Mouse (Mus musculus) midbrain, embryonic 15.5 days (tissue): Measurements from ENCODE around the gene Parvg. TPM values are rescaled to one million over a fixed set of nuclear protein-coding genes. Genes with fewer than 3 reads are reported as not detected.

ENCODE experiments used
- ATAC-seq: fragments of 200-750 bp; cut with Nextera tagmentation; replicated peaks from 2 replicates; pipeline ENCODE4 v1.8.0; 2017; ENCODE audit warnings: moderate TSS enrichment
- H3K27ac ChIP-seq: fragments of 300-500 bp; sonication (generic); 2 replicates; pipeline ENCODE4 v1.5.1; 2015; ENCODE audit warnings: mild to moderate bottlenecking, inconsistent platforms
- H3K27me3 ChIP-seq: fragments of 300-500 bp; sonication (generic); replicated peaks from 2 replicates; pipeline ENCODE4 v1.6.1; 2015; ENCODE audit warnings: inconsistent platforms
- H3K36me3 ChIP-seq: fragments of 300-500 bp; sonication (generic); replicated peaks from 2 replicates; pipeline ENCODE4 v1.6.1; 2015; ENCODE audit warnings: inconsistent platforms
- H3K4me1 ChIP-seq: fragments of 300-500 bp; sonication (generic); 2 replicates; pipeline ENCODE4 v1.6.1; 2015; ENCODE audit warnings: inconsistent platforms
- H3K4me2 ChIP-seq: fragments of 300-500 bp; sonication (generic); 2 replicates; pipeline ENCODE4 v1.6.1; 2015; ENCODE audit warnings: inconsistent platforms, mild to moderate bottlenecking, moderate library complexity
- H3K4me3 ChIP-seq: fragments of 300-500 bp; sonication (generic); 2 replicates; pipeline ENCODE4 v1.5.1; 2015; ENCODE audit warnings: mild to moderate bottlenecking, inconsistent platforms
- H3K9ac ChIP-seq: fragments of 300-500 bp; sonication (generic); 2 replicates; pipeline ENCODE4 v1.6.1; 2015; ENCODE audit warnings: mild to moderate bottlenecking, inconsistent platforms
- H3K9me3 ChIP-seq: fragments of 300-500 bp; sonication (generic); 2 replicates; pipeline ENCODE4 v1.6.1; 2016; ENCODE audit warnings: inconsistent platforms
- WGBS: fragments of 180-500 bp; shearing (Covaris S2); methylation state at CpG from one replicate; pipeline ENCODE4 v1.1.7; 2015; ENCODE audit warnings: mixed read lengths; 5-methylcytosine and 5-hydroxymethylcytosine counted together
- polyA plus RNA-seq: library from polyadenylated mRNA; unstranded; fragments of >200 nt; fragmentation: Nextera tagmentation; extraction: Ambion mirVana; gene quantifications from 2 replicates; pipeline ENCODE4 v1.2.1, GENCODE M21; 2015

Gene Parvg
- polyA plus RNA-seq, 1 experiment from 2014 or later: 0.86 TPM

GRCm38 (mm10) chr15:84312878-84313565, 10.8 kb upstream of the Parvg start:
- 68% methylated on average over 9 of the region's 10 CpGs for WGBS
- no peaks in the 10 kb centered on the region for H3K27me3 ChIP-seq
- no peak overlapping the region for H3K4me2 ChIP-seq
- H3K9me3 ChIP-seq: no peaks in the 10 kb centered on the region
- no peak overlapping the region for H3K27ac ChIP-seq
- peaks cover 39% of the 10 kb centered on the region for H3K4me1 ChIP-seq
- no peak overlapping the region for H3K4me3 ChIP-seq
- no peak overlapping the region for H3K9ac ChIP-seq
- no peak for ATAC-seq
- H3K36me3 ChIP-seq: no peaks in the 10 kb centered on the region

DNA sequence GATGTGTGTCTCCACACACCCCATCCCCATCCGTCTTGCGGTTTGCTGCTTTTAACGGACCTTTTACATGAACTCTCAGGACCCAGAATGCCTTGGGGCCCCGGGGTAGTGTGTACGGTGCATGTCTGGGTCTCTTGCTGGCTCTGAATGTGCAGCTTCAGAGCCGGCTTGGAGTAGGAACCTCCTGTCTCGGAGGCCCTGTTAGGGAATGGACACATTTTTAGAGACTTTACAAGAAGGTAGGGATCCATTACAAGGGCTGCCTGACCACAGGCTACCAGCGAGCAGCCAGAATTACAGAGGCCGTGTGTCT, 10.3 kb upstream of the Parvg start:
- Histone ChIP-seq H3K9ac (no peak overlapping the region), H3K4me3 (no peak overlapping the region), H3K4me2 (no peak overlapping the region), H3K4me1 (peaks cover 39% of the 10 kb centered on the region), H3K27ac (peak overlapping the region; percentile 68; the same call in 1 of the 2 replicates), H3K36me3 (no peaks in the 10 kb centered on the region), H3K27me3 (no peaks in the 10 kb centered on the region), H3K9me3 (no peaks in the 10 kb centered on the region)
- 37% methylated on average over 9 of the region's 9 CpGs for WGBS
- no peak for ATAC-seq

DNA sequence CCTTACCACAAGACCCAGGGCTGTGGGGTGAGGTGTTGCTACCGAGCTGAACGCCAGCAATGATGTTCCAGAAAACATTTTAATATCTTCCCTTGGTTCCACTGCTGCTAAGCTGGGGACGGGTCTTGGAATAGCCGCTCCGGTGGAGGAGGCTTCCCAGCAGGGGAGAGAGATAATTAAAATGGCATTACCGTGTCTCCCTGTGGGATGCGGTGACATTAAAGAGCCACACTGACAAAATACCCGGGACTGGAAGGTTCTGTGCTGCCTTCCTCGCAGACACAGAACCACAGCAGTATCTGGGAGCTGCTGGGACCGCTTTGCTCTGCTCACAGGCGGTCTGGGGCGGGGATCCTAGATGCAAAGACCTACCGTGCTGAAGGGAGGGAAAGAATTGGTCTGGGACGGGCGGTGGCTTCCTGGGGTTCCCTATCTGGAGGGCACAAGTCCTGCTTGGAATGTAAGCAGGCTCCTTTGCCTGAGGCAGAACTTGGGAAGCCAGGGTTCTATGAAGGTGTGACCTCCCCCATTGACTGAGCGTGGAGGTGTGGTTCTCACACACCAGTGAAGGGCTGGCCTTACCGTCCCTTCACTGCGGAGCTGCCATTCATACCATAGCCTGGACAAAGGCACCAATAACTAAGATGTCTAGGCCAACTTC, 9.3 kb upstream of the Parvg start:
- WGBS: 18% methylated on average over 18 of the region's 18 CpGs
- no peak overlapping the region for H3K4me2 ChIP-seq
- H3K9ac ChIP-seq: no peak overlapping the region
- H3K27ac ChIP-seq: peak overlapping the region; percentile 68
- no peak for ATAC-seq
- no peaks in the 10 kb centered on the region for H3K36me3 ChIP-seq
- H3K4me3 ChIP-seq: no peak overlapping the region
- H3K27me3 ChIP-seq: no peaks in the 10 kb centered on the region
- H3K4me1 ChIP-seq: peaks cover 33% of the 10 kb centered on the region
- H3K9me3 ChIP-seq: no peaks in the 10 kb centered on the region

DNA sequence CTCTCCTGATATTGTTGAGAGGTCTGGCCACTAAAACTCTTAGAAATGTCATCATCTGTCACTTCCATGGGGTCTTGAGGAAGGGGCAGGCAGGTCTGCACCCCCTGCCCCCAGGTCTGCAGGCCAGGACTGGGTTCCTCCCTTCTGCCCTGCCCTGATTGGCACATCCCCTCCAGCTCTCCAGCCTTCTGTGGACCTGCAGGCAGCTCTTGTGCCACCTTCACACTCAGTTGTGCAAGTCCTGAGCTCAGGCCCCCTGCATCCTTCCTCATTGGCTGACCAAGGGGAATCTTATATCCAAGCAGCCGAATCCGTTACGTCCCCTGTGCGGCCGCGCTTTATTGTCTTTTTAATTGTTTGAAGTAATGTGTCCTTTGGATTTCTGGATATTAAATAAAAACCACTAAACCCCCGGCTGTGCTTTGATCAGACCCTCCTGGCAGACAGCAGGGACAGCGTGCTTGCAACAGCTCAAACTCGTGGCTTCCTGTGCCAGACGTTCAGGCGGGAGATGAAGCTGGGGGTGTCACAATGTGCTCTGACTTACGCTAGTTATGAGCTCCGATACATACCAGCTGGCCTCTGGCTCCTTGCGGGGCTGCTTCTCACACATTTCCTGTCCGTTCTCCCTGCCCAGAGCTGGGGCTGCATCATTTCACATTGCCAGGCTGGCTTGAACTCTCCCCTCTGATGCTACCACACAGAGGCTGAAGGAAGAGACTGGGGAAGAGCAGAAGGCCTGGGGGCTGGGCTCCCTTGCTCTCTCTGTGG, 8.4 kb upstream of the Parvg start:
- Histone ChIP-seq H3K4me3 (no peak overlapping the region), H3K9me3 (no peaks in the 10 kb centered on the region), H3K27ac (peak overlapping the region; percentile 68; the same call in 1 of the 2 replicates), H3K36me3 (no peaks in the 10 kb centered on the region), H3K27me3 (no peaks in the 10 kb centered on the region), H3K4me1 (peaks cover 29% of the 10 kb centered on the region), H3K4me2 (no peak overlapping the region), H3K9ac (no peak overlapping the region)
- WGBS: 43% methylated on average over 15 of the region's 15 CpGs
- no peak for ATAC-seq

GRCm38 (mm10) chr15:84319393-84319792, 4.4 kb upstream of the Parvg start:
- no peaks in the 10 kb centered on the region for H3K36me3 ChIP-seq
- H3K27ac ChIP-seq: no peak overlapping the region
- no peaks in the 10 kb centered on the region for H3K9me3 ChIP-seq
- H3K27me3 ChIP-seq: no peaks in the 10 kb centered on the region
- no peak overlapping the region for H3K4me2 ChIP-seq
- no peak overlapping the region for H3K4me3 ChIP-seq
- peaks cover 12% of the 10 kb centered on the region for H3K4me1 ChIP-seq
- no peak for ATAC-seq
- WGBS: 93% methylated on average over 4 of the region's 4 CpGs
- no peak overlapping the region for H3K9ac ChIP-seq

DNA sequence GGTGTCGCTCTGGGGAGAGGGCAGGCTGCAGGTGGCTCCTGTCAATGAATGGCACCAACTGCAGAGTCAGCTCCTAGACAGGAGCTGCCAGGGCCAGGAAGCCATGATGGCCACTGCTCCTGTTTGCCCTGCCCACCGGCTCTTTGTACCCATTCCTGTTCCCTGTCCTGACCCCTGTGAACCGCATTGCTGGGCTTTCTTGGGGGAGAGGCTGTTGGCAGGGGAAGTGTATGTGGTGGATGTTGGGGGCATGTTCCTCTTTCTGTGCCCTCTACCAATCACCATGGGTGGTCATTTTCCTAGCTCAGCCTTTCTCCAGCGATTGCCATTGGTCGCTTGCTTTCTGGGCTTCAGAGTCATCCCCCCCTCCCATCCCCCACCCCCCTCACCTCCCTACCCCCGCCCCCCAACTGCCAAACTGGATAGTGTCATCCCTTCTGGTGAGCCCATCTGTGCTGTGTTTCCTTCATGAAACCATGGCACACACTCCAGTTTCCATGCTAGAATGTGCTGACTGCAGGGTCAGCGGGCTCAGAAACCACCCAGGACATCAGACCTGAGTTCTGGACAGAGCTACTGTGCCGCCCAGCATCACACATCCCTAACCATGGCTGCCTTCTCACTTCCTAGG, 2.2 kb upstream of the Parvg start:
- Histone ChIP-seq H3K27ac (no peak overlapping the region), H3K4me2 (no peak overlapping the region), H3K9ac (no peak overlapping the region), H3K4me3 (no peak overlapping the region), H3K27me3 (no peaks in the 10 kb centered on the region), H3K36me3 (no peaks in the 10 kb centered on the region), H3K9me3 (no peaks in the 10 kb centered on the region), H3K4me1 (no peaks in the 10 kb centered on the region)
- WGBS: 72% methylated on average over 8 of the region's 8 CpGs
- ATAC-seq: no peak

GRCm38 (mm10) chr15:84324870-84325553, 1.2 kb downstream of the Parvg start:
- Histone ChIP-seq H3K9ac (no peak overlapping the region), H3K36me3 (no peaks in the 10 kb centered on the region), H3K9me3 (no peaks in the 10 kb centered on the region), H3K4me2 (no peak overlapping the region), H3K4me3 (no peak overlapping the region), H3K27ac (no peak overlapping the region), H3K4me1 (no peaks in the 10 kb centered on the region), H3K27me3 (no peaks in the 10 kb centered on the region)
- 75% methylated on average over 8 of the region's 8 CpGs for WGBS
- ATAC-seq: no peak

- ATAC-seq: no peak
Observed at GRCm38 (mm10) chr15:84325736-84326135, 1.9 kb downstream of the Parvg start.

GRCm38 (mm10) chr15:84328870-84329269, 5.0 kb downstream of the Parvg start:
- Histone ChIP-seq H3K4me3 (no peak overlapping the region), H3K9me3 (no peaks in the 10 kb centered on the region), H3K36me3 (no peaks in the 10 kb centered on the region), H3K4me1 (peaks cover 3% of the 10 kb centered on the region; the same call in 1 of the 2 replicates), H3K4me2 (no peak overlapping the region), H3K9ac (no peak overlapping the region), H3K27me3 (no peaks in the 10 kb centered on the region), H3K27ac (no peak overlapping the region)
- WGBS: 86% methylated on average over 10 of the region's 10 CpGs
- ATAC-seq: no peak

More at GRCm38 (mm10) chr15:84325736-84326135, 1.9 kb downstream of the Parvg start:
- H3K4me2 ChIP-seq: no peak overlapping the region
- 44% methylated on average over 12 of the region's 12 CpGs for WGBS
- no peaks in the 10 kb centered on the region for H3K4me1 ChIP-seq
- H3K9me3 ChIP-seq: no peaks in the 10 kb centered on the region
- H3K36me3 ChIP-seq: no peaks in the 10 kb centered on the region
- no peak overlapping the region for H3K27ac ChIP-seq
- no peaks in the 10 kb centered on the region for H3K27me3 ChIP-seq
- no peak overlapping the region for H3K4me3 ChIP-seq
- no peak overlapping the region for H3K9ac ChIP-seq

DNA sequence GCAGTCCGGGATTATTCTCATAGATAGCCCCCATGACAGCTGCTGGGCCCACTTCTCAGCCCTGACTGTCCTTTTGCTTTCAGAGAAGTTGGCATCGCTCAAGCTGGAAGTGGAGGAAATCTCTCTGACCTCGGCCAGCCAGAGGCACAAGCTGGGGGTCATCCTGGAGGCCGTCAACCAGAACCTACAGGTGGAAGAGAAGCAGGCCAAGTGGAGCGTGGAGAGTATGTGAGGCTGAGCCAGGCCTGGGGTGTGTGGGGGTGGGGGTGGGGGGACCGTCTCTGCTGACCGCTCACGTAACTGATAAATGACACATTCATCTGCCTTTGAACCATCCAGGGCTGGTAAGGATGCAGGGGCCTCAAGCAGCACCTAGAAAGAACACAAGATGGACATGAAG, 6.1 kb downstream of the Parvg start:
- Histone ChIP-seq H3K36me3 (no peaks in the 10 kb centered on the region), H3K27me3 (no peaks in the 10 kb centered on the region), H3K4me3 (no peak overlapping the region), H3K9me3 (no peaks in the 10 kb centered on the region), H3K27ac (no peak overlapping the region), H3K4me1 (peaks cover 3% of the 10 kb centered on the region; the same call in 1 of the 2 replicates), H3K9ac (no peak overlapping the region), H3K4me2 (no peak overlapping the region)
- WGBS: 86% methylated on average over 8 of the region's 8 CpGs
- no peak for ATAC-seq

DNA sequence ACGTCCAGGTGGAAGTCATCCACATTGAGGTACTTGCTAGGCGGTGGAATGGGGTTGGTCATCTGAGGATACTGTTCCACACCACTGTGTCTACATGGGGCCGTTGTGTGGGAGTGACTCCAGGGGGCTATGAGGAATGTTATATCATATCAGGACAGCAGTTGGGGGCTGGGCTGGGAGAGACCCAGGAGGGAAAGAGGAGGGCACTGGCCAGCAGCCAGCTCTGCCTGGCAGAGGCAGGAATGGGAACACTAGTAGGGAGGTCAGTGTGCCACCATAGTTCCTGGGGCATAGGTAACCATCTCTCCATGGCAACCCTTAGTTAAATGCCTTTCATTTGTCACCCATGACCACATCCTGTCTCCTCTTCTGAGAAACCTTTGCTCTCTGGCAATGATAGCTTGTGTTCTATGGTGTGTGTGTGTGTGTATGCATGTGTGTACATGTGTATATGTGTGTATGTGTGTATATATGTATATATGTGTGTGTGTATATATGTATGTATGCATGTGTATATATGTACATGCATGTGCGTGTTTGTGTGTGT, 7.3 kb downstream of the Parvg start:
- H3K27me3 ChIP-seq: no peaks in the 10 kb centered on the region
- H3K36me3 ChIP-seq: no peaks in the 10 kb centered on the region
- ATAC-seq: no peak
- no peak overlapping the region for H3K27ac ChIP-seq
- 91% methylated on average over 4 of the region's 4 CpGs for WGBS
- no peak overlapping the region for H3K9ac ChIP-seq
- no peaks in the 10 kb centered on the region for H3K9me3 ChIP-seq
- H3K4me1 ChIP-seq: peaks cover 3% of the 10 kb centered on the region; the same call in 1 of the 2 replicates
- no peak overlapping the region for H3K4me3 ChIP-seq
- H3K4me2 ChIP-seq: no peak overlapping the region
